In the genomic region with DNA sequence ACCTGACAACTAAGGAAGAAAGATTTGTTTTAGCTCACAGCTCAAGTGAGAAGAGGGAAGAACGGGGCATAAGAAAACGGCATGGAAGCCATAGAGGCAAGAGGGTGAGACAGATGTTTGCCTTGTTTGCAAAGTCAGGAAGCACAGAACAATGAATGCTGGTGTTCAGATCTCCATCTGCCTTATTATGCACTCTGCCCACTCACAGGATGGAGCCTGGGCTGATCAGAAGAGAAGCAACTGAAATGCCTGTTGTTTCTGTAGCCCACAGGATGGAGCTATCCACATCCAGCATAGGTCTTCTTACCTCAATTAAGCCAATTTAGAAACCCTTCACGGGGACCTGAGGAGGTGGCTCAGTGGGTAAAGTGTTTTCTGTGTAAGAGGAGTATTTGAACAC, we compare ENCODE assay signal across 15 mouse cellular contexts. TPM values are rescaled to one million over a fixed set of nuclear protein-coding genes. Genes with fewer than 3 reads are reported as not detected.
"Had no signal": no experiment of that assay in that cellular context is flagged by ENCODE, and none has a peak within 500 bp of the region (broad histone marks: within the 10 kb centered on the region; RNA-seq: fewer than 3 reads in every experiment).

No protein-coding gene starts in this region.

- H3K27me3 ChIP-seq: liver, embryonic 13.5 days had no signal

- H3K4me2 ChIP-seq: liver, embryonic 13.5 days; midbrain, embryonic 11.5 days had no signal

- H3K4me3 ChIP-seq: liver, embryonic 13.5 days had no signal

- ATAC-seq: intestine, postnatal 0 days had no signal

- H3K9ac ChIP-seq: liver, embryonic 13.5 days had no signal

- H3K9me3 ChIP-seq: liver, embryonic 13.5 days had no signal

- H3K4me1 ChIP-seq: liver, embryonic 13.5 days had no signal

- H3K27ac ChIP-seq: kidney, postnatal 0 days; liver, embryonic 13.5 days had no signal

- H3K36me3 ChIP-seq: liver, embryonic 13.5 days had no signal

- DNase-seq: kidney, adult 2 months; kidney, postnatal 25 days; liver, embryonic 13.5 days; lung, adult 2 months; lung, postnatal 14 days; lung, postnatal 4 days; midbrain, embryonic 14.5 days; thymus, adult 2 months; thymus, postnatal 14 days; thymus, postnatal 4 days had no signal

RNA-seq across cellular contexts. Expression of gene Galnt17, which starts 51.5 kb away (rescaled TPM):
- total RNA-seq: megakaryocyte progenitor cell, adult 5-6 weeks; megakaryocyte-erythroid progenitor cell, adult 5-6 weeks had no signal
